In the genomic region with DNA sequence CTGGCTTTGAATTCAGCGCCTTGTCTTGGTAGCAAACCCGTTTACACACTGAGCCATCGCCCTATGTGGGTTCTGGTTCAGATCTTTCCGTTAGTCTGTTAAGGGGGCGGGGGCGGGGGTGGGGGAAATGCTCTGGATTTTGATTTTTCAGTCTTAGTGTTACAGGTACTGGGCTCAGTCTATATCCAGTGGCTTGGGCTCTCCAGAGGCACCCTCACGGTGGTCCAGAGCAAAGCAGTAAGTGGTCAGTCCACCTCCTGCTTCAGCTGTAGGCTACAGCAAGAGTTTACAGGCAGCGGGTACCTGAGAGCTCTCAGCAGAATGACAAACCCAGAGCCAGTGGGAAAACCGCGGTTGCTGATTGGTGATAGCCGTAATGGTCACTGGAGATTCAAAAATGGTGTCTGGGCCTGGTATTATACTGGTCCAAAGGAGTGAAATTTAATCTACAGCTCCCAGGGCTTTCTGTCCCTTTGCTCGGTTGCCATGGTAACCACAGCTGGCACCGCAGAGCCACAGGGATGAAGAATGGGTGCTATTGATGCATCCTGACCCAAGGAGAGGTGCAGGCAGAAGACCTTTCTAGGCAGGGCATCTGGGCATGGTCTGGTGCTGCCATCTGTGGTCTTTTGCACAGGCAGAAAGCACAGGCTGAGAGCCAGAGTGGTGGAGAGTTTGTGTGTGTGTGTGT, we compare ENCODE assay signal across 11 mouse cellular contexts. TPM values are rescaled to one million over a fixed set of nuclear protein-coding genes. Genes with fewer than 3 reads are reported as not detected.
DNase-seq lines count a peak whose midpoint lies in the region; ATAC-seq lines count a peak whose summit lies in the region.
"Had no signal": no experiment of that assay in that cellular context is flagged by ENCODE, and none has a peak within 500 bp of the region (broad histone marks: within the 10 kb centered on the region; RNA-seq: fewer than 3 reads in every experiment).

No protein-coding gene starts in this region.

- H3K27me3 ChIP-seq in hindbrain, embryonic 13.5 days: peaks cover 13% of the 10 kb centered on the region
- H3K27me3 ChIP-seq in midbrain, embryonic 13.5 days: peaks cover 17% of the 10 kb centered on the region

- WGBS in hindbrain, embryonic 13.5 days: 48% methylated on average over 13 of the region's 13 CpGs
- WGBS in midbrain, embryonic 13.5 days: 54% methylated on average over 13 of the region's 13 CpGs

- peak; percentile 90 for ATAC-seq in hindbrain, embryonic 13.5 days (ENCODE audit: low FRiP score)
- peak; percentile 83 for ATAC-seq in midbrain, embryonic 13.5 days
- ATAC-seq: intestine, embryonic 16.5 days had no signal

- H3K4me3 ChIP-seq in hindbrain, embryonic 13.5 days: no peak overlapping the region
- H3K4me3 ChIP-seq in midbrain, embryonic 13.5 days (replicated peaks): no peak overlapping the region
- H3K4me3 ChIP-seq: liver, embryonic 13.5 days; myocyte had no signal

- no peaks in the 10 kb centered on the region for H3K36me3 ChIP-seq in hindbrain, embryonic 13.5 days
- H3K36me3 ChIP-seq in midbrain, embryonic 13.5 days: no peaks in the 10 kb centered on the region
- H3K36me3 ChIP-seq: liver, embryonic 13.5 days had no signal

- H3K9me3 ChIP-seq in hindbrain, embryonic 13.5 days: no peaks in the 10 kb centered on the region
- no peaks in the 10 kb centered on the region for H3K9me3 ChIP-seq in midbrain, embryonic 13.5 days
- H3K9me3 ChIP-seq: liver, embryonic 13.5 days had no signal

- intact Hi-C loops in left cerebral cortex, postnatal 25 days (cut with DNase I): no loop called here
- intact Hi-C loops in left cerebral cortex, postnatal 36 days (cut with DNase I): no loop called here

- 0 out of 2 replicates have a peak overlapping the region, but pooled peaks have one; percentile 15 for H3K9ac ChIP-seq in hindbrain, embryonic 13.5 days
- H3K9ac ChIP-seq in midbrain, embryonic 13.5 days (replicated peaks): no peak overlapping the region
- H3K9ac ChIP-seq: liver, embryonic 13.5 days had no signal

- peaks cover 33% of the 10 kb centered on the region for H3K4me1 ChIP-seq in hindbrain, embryonic 13.5 days (replicated peaks)
- peaks cover 33% of the 10 kb centered on the region for H3K4me1 ChIP-seq in midbrain, embryonic 13.5 days (replicated peaks)

- peak overlapping the region; percentile 83 for H3K27ac ChIP-seq in hindbrain, embryonic 13.5 days
- peak overlapping the region; percentile 84 for H3K27ac ChIP-seq in midbrain, embryonic 13.5 days
- H3K27ac ChIP-seq: liver, embryonic 13.5 days had no signal

- peak; percentile 24 to 32 for DNase-seq in left cerebral cortex, postnatal 25 days (ENCODE audit: low spot score in 2 of 2)
- no peak for DNase-seq in left cerebral cortex, postnatal 36 days (ENCODE audit: low spot score in 2 of 2)
- peak; percentile 68 for DNase-seq in embryo, embryonic 11 days
- no peak for DNase-seq in adrenal gland, postnatal 14 days
- no peak for DNase-seq in spleen, adult 12 weeks (ENCODE audit: low spot score)
- DNase-seq in ovary, postnatal 14 days (ENCODE audit: low spot score): no peak
- DNase-seq: liver, embryonic 13.5 days had no signal

- H3K4me2 ChIP-seq in hindbrain, embryonic 13.5 days: 0 out of 2 replicates have a peak overlapping the region, but pooled peaks have one; percentile 2
- 0 out of 2 replicates have a peak overlapping the region, but pooled peaks have one; percentile 9 for H3K4me2 ChIP-seq in midbrain, embryonic 13.5 days (replicated peaks)
- H3K4me2 ChIP-seq: liver, embryonic 13.5 days had no signal

RNA-seq across cellular contexts. Expression of gene Asap3, which starts 17.5 kb away (rescaled TPM):
- total RNA-seq in left cerebral cortex, postnatal 25 days (2021): 1 to 10 TPM; 3.1 to 3.2 TPM
- total RNA-seq in left cerebral cortex, postnatal 36 days (2021): 1 to 10 TPM; 2.2 to 2.5 TPM
- 5.8 and 6.3 TPM in 2 replicates for polyA plus RNA-seq in hindbrain, embryonic 13.5 days (2015; fragmentation: Nextera tagmentation; extraction: Ambion mirVana)
- 3.9 and 4.5 TPM in 2 replicates for polyA plus RNA-seq in midbrain, embryonic 13.5 days (2015; fragmentation: Nextera tagmentation; extraction: Ambion mirVana)
- total RNA-seq in adrenal gland, postnatal 14 days (2021): 3.4 and 3.8 TPM in 2 replicates

RNA-seq across cellular contexts. Expression of gene Tcea3, which starts 23.8 kb away (rescaled TPM):
- total RNA-seq in left cerebral cortex, postnatal 25 days (2021): under 1 TPM; 0.57 to 0.76 TPM
- total RNA-seq in left cerebral cortex, postnatal 36 days (2021): under 1 TPM; 0.63 to 0.74 TPM
- 2.2 and 2.4 TPM in 2 replicates for polyA plus RNA-seq in hindbrain, embryonic 13.5 days (2015; fragmentation: Nextera tagmentation; extraction: Ambion mirVana)
- 0.87 and 1.1 TPM in 2 replicates for polyA plus RNA-seq in midbrain, embryonic 13.5 days (2015; fragmentation: Nextera tagmentation; extraction: Ambion mirVana)
- total RNA-seq in adrenal gland, postnatal 14 days (2021): 3.3 and 6.3 TPM in 2 replicates

RNA-seq across cellular contexts. Expression of gene E2f2, which starts 51.5 kb away (rescaled TPM):
- total RNA-seq in left cerebral cortex, postnatal 25 days (2021): 1 to 10 TPM in 1 of 2 experiments, under 1 TPM in 1; 0.66 to 1.2 TPM
- under 1 TPM; 0.61 to 0.72 TPM for total RNA-seq in left cerebral cortex, postnatal 36 days (2021)
- 2.7 and 3.2 TPM in 2 replicates for polyA plus RNA-seq in hindbrain, embryonic 13.5 days (2015; fragmentation: Nextera tagmentation; extraction: Ambion mirVana)
- polyA plus RNA-seq in midbrain, embryonic 13.5 days (2015; fragmentation: Nextera tagmentation; extraction: Ambion mirVana): 3.8 and 4.0 TPM in 2 replicates
- total RNA-seq in adrenal gland, postnatal 14 days (2021): 12.0 and 13.6 TPM in 2 replicates

Comparison
In these comparisons a context has a peak if more than half of its experiments do, and no peak if none do; other contexts are left out.
1. DNase-seq: peak in left cerebral cortex, postnatal 25 days (2 of 2) and embryo, embryonic 11 days (single experiment); none in left cerebral cortex, postnatal 36 days (0 of 2), adrenal gland, postnatal 14 days (single experiment), spleen, adult 12 weeks (single experiment) and ovary, postnatal 14 days (single experiment).